Mouse (Mus musculus): ENCODE data around the gene Plxnc1.

DNA sequence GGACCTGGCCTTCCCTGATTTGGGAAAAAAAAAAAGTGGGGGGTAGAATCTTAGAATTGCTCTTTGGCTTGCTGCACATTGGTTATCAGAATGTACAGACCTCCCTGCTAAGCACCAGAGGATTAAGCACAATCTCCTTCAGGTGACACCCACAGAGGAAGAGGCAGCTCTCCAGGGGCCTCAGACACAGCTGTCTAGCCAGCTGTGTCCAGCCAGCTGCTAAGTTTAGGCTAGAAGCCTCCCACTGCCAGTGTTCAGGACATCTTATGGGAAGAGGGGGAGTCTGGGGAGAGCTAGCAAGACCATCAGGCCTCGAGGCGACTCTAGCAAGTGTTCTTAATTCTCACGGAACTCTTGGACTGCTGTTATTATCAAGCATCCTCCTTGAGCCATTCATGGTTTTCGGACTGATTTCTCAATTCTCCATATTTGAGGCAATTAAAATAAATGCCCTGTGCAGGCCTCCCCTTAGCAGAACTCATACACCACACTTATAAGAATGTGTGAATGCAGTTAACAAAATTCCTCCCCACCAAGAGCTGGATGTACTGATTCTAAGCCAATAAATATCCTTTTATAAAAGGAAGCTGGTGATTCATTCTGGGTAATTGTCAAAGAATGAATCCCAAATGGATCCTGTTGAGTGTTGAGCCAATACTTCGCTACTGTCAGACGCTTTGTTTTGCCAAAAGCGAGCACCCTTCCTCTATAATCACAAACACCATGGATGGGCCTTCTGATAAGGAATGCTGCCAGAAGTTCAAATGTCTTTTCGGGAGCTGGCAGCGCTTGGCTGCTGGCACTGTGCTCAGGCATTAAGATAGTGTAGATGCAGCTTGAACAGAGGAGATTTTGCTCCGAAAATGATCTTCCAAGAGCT, 140.4 kb downstream of the Plxnc1 start:
- no peak for TF ChIP-seq CTCF (IDR thresholded peaks at IDR 0.05; ENCODE audit: low read depth)
- no peak for TF ChIP-seq EP300 (IDR thresholded peaks at IDR 0.05; ENCODE audit: low read depth)

All from liver, embryonic 14.5 days (tissue).